Mouse (Mus musculus): ENCODE results near the gene Epor. TPM values are rescaled to one million over a fixed set of nuclear protein-coding genes. Genes with fewer than 3 reads are reported as not detected.

The Epor gene
- total and polyA plus RNA-seq, 3 experiments: 0.20 to 2.0 TPM; not detected in 1

DNA sequence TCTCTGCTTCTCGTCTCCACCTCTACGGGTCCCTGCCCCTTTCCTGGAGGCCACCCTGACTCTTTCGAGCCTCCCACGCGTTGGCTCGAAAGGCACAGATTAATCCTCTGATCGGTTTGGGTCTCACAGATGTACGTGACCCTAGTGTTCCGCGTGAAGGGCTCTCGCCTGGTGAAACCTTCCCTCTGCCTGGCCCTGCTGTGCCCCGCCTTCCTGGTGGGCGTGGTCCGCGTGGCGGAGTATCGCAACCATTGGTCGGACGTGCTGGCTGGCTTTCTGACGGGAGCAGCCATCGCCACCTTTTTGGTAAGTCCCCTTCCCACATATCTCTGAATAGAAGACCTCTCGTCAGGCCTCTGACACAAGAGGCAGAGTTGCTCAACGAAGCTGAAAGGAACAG is 19.0 kb downstream of the Epor start:
- Histone ChIP-seq H3K36me3 (replicated peaks in 1 of 2; ENCODE audit: control insufficient read depth in 1 of 2, insufficient read depth in 1 of 2, low read length in 1 of 2) (no peaks in the 10 kb centered on the region), H3K9me3 (replicated peaks; ENCODE audit: low read length) (peaks cover 7% of the 10 kb centered on the region), H3K27ac (ENCODE audit: insufficient read depth, low read depth) (no peak overlapping the region), H3K9ac (ENCODE audit: insufficient read depth, low read depth) (no peak overlapping the region), H3K4me3 (replicated peaks in 1 of 3; ENCODE audit: low read depth in 2 of 3, low read length in 2 of 3, poor library complexity in 1 of 3) (no peak overlapping the region), H3K27me3 (replicated peaks) (peaks cover 56% of the 10 kb centered on the region), H3K4me2 (ENCODE audit: insufficient read depth, low read depth, poor library complexity, severe bottlenecking) (no peak overlapping the region), H3K79me2 (replicated peaks; ENCODE audit: control insufficient read depth, extremely low read depth, insufficient read depth, poor library complexity, severe bottlenecking) (no peaks in the 10 kb centered on the region), H3K4me1 (ENCODE audit: control insufficient read depth in 1 of 2, insufficient read depth in 2 of 2) (peaks cover 0 to 5% of the 10 kb centered on the region in 2 experiments; a peak in 1 of 4 replicates)
- DNase-seq (ENCODE audit: extremely low read depth): no peak
- dilution Hi-C loops (cut with MboI; ENCODE audit: extremely low pct_ligation_motif_present, extremely low pct_unique_long_range_greater_than_20kb, low sequenced_read_pairs) (no loop called here), in situ Hi-C loops (cut with MboI; ENCODE audit: low pct_ligation_motif_present, low pct_unique_long_range_greater_than_20kb, low sequenced_read_pairs) (no loop called here)
- TF ChIP-seq TCF12 (IDR thresholded peaks at IDR 0.05; ENCODE audit: low read depth, low read length): no peak

DNA sequence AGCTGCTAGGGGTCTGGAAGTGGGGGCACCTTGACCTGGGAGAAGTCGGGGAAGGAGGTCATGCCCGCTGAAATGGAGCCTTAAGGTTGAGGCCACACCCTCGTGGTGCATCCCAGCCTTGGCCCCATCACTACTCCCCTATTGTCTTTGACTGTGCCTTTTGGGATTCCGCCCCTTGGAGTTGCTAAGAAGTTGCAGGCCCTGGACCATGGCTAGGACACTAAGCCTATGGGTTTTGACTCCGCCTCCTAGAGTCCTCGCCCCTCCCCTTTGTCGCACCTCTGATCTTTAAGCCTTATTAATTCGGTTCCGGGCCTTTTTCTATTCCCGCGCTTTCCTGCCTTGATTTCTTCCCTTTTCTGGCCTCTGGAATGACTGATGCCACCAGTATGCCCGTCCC is 19.7 kb downstream of the Epor start:
- H3K36me3 ChIP-seq (replicated peaks in 1 of 2; ENCODE audit: control insufficient read depth in 1 of 2, insufficient read depth in 1 of 2, low read length in 1 of 2): no peaks in the 10 kb centered on the region
- DNase-seq (ENCODE audit: extremely low read depth): no peak
- no peak for TF ChIP-seq JUN (IDR thresholded peaks at IDR 0.05; ENCODE audit: insufficient read depth, low read depth, low read length)
- no peak for TF ChIP-seq NRF1 (IDR thresholded peaks at IDR 0.05; ENCODE audit: low read depth, low read length)
- TF ChIP-seq BHLHE40 (IDR thresholded peaks at IDR 0.05; ENCODE audit: low read depth, low read length): no peak
- TF ChIP-seq TBP (conservative IDR thresholded peaks at IDR 0.05; ENCODE audit: low read depth, low read length): no peak
- TF ChIP-seq SMC3 (IDR thresholded peaks at IDR 0.05; ENCODE audit: low read depth, low read length): no peak
- no peak for TF ChIP-seq HCFC1 (IDR thresholded peaks at IDR 0.05; ENCODE audit: low read depth, low read length)
- no peak for TF ChIP-seq MEF2A (IDR thresholded peaks at IDR 0.05; ENCODE audit: borderline replicate concordance, low read depth, low read length)
- TF ChIP-seq RCOR1 (conservative IDR thresholded peaks at IDR 0.05; ENCODE audit: low read depth, low read length): no peak
- no peak for TF ChIP-seq SIN3A (IDR thresholded peaks at IDR 0.05; ENCODE audit: low read length)
- TF ChIP-seq JUND (conservative IDR thresholded peaks at IDR 0.05; ENCODE audit: low read depth, low read length): no peak
- TF ChIP-seq ZMIZ1 (IDR thresholded peaks at IDR 0.05; ENCODE audit: low read depth, low read length): no peak
- no peak for TF ChIP-seq GABPA (IDR thresholded peaks at IDR 0.05; ENCODE audit: insufficient replicate concordance, low read depth, low read length)
- TF ChIP-seq MAX (IDR thresholded peaks at IDR 0.05; ENCODE audit: low read length): no peak
- no peak for TF ChIP-seq ZNF384 (IDR thresholded peaks at IDR 0.05; ENCODE audit: low read depth, low read length)
- no peak for TF ChIP-seq MAFK (IDR thresholded peaks at IDR 0.05; ENCODE audit: insufficient replicate concordance, low read length)
- TF ChIP-seq TCF12 (IDR thresholded peaks at IDR 0.05; ENCODE audit: low read depth, low read length): no peak
- no peak for TF ChIP-seq MYC (IDR thresholded peaks at IDR 0.05; ENCODE audit: low read depth, low read length)
- no peak overlapping the region for H3K4me3 ChIP-seq (replicated peaks in 1 of 3; ENCODE audit: low read depth in 2 of 3, low read length in 2 of 3, poor library complexity in 1 of 3)
- in situ Hi-C loops (cut with MboI; ENCODE audit: low pct_ligation_motif_present, low pct_unique_long_range_greater_than_20kb, low sequenced_read_pairs): no loop called here
- peaks cover 0 to 5% of the 10 kb centered on the region in 2 experiments; a peak in 1 of 4 replicates for H3K4me1 ChIP-seq (ENCODE audit: control insufficient read depth in 1 of 2, insufficient read depth in 2 of 2)
- no peak overlapping the region for H3K4me2 ChIP-seq (ENCODE audit: insufficient read depth, low read depth, poor library complexity, severe bottlenecking)
- peaks cover 7% of the 10 kb centered on the region for H3K9me3 ChIP-seq (replicated peaks; ENCODE audit: low read length)
- peaks cover 59% of the 10 kb centered on the region for H3K27me3 ChIP-seq (replicated peaks)
- H3K9ac ChIP-seq (ENCODE audit: insufficient read depth, low read depth): no peak overlapping the region
- no peaks in the 10 kb centered on the region for H3K79me2 ChIP-seq (replicated peaks; ENCODE audit: control insufficient read depth, extremely low read depth, insufficient read depth, poor library complexity, severe bottlenecking)
- no peak overlapping the region for H3K27ac ChIP-seq (ENCODE audit: insufficient read depth, low read depth)
- dilution Hi-C loops (cut with MboI; ENCODE audit: extremely low pct_ligation_motif_present, extremely low pct_unique_long_range_greater_than_20kb, low sequenced_read_pairs): no loop called here
